Mouse (Mus musculus): ENCODE results near the gene Lyst. TPM values are rescaled to one million over a fixed set of nuclear protein-coding genes. Genes with fewer than 3 reads are reported as not detected.
A peak's percentile ranks its signal among the peaks of the same experiment; 100 is the strongest.
"Not testable (repeated sequence)": the region's sequence is repeated elsewhere in the genome, so short reads cannot be mapped to it uniquely, and the experiment has no call there.

The Lyst gene
- 2.2 and 2.4 TPM in 2 replicates for polyA plus RNA-seq (2012; rRNA removed)

- Histone ChIP-seq H3K36me3 (ENCODE audit: control insufficient read depth, insufficient read depth, low read length) (no peaks in the 10 kb centered on the region), H3K27me3 (replicated peaks; ENCODE audit: control insufficient read depth, insufficient read depth, low read length) (no peaks in the 10 kb centered on the region), H3K4me3 (ENCODE audit: insufficient read depth, low read depth, low read length) (peak within 1 kb of the TSS; percentile 95), H3K4me1 (ENCODE audit: control insufficient read depth, insufficient read depth, low read length) (peaks cover 5% of the 10 kb centered on the region; the same call in 1 of the 2 replicates), H3K27ac (ENCODE audit: insufficient read depth, low read depth, low read length) (peak within 1 kb of the TSS; percentile 55)
- TF ChIP-seq CTCF (conservative IDR thresholded peaks at IDR 0.05; ENCODE audit: insufficient read depth, insufficient read length, low read depth, low read length), result no peak
- peak; percentile 64 for TF ChIP-seq POLR2A (IDR thresholded peaks at IDR 0.05; ENCODE audit: low read depth, low read length)
- under 1% methylated on average over 88 of the region's 88 CpGs for WGBS
- peak; percentile 99 for DNase-seq
Observed at GRCm38 (mm10) chr13:13590048-13591011, at the start of gene Lyst. Gene Lyst (plus strand): TSS chr13:13590397.

DNA sequence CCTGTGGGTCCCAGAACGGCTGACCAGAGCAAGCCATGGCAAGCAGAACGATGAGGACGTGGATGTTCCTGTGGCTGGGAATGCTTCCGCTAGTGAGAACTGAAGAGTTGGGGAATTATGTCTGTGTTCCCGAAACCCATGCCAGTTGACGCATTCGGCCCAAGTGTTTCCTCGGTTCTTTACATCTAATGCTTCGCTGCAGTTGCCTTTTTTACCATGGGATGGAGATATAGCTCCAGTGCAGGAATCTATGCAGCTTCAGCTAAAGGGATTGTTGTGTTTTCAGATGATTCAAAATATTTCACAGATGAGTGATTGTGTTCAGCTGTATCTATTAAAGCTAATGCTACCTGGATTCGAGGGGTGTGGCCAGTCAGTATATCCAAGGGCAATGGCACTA lies 47.1 kb upstream of the Lyst start:
- not testable (repeated sequence) for H3K27ac ChIP-seq (ENCODE audit: insufficient read depth, low read depth, low read length); DNase-seq; H3K27me3 ChIP-seq (replicated peaks; ENCODE audit: control insufficient read depth, insufficient read depth, low read length); H3K4me1 ChIP-seq (ENCODE audit: control insufficient read depth, insufficient read depth, low read length); H3K4me3 ChIP-seq (ENCODE audit: insufficient read depth, low read depth, low read length); H3K36me3 ChIP-seq (ENCODE audit: control insufficient read depth, insufficient read depth, low read length)
- 94% methylated on average over 10 of the region's 10 CpGs for WGBS

GRCm38 (mm10) chr13:13546792-13547191 lies 43.4 kb upstream of the Lyst start:
- H3K27me3 ChIP-seq (replicated peaks; ENCODE audit: control insufficient read depth, insufficient read depth, low read length), result no peaks in the 10 kb centered on the region
- TF ChIP-seq POLR2A (IDR thresholded peaks at IDR 0.05; ENCODE audit: low read depth, low read length) (no peak), CTCF (conservative IDR thresholded peaks at IDR 0.05; ENCODE audit: insufficient read depth, insufficient read length, low read depth, low read length) (no peak)
- DNase-seq, result no peak
- no peaks in the 10 kb centered on the region for H3K36me3 ChIP-seq (ENCODE audit: control insufficient read depth, insufficient read depth, low read length)
- no peak overlapping the region for H3K27ac ChIP-seq (ENCODE audit: insufficient read depth, low read depth, low read length)
- 70% methylated on average over 3 of the region's 3 CpGs for WGBS
- H3K4me1 ChIP-seq (ENCODE audit: control insufficient read depth, insufficient read depth, low read length), result no peaks in the 10 kb centered on the region
- H3K4me3 ChIP-seq (ENCODE audit: insufficient read depth, low read depth, low read length), result no peak overlapping the region

GRCm38 (mm10) chr13:13547889-13548288 lies 42.3 kb upstream of the Lyst start:
- DNase-seq, result no peak
- TF ChIP-seq CTCF (conservative IDR thresholded peaks at IDR 0.05; ENCODE audit: insufficient read depth, insufficient read length, low read depth, low read length) (no peak), POLR2A (IDR thresholded peaks at IDR 0.05; ENCODE audit: low read depth, low read length) (no peak)
- H3K4me3 ChIP-seq (ENCODE audit: insufficient read depth, low read depth, low read length), result no peak overlapping the region
- H3K27me3 ChIP-seq (replicated peaks; ENCODE audit: control insufficient read depth, insufficient read depth, low read length), result no peaks in the 10 kb centered on the region
- no peaks in the 10 kb centered on the region for H3K36me3 ChIP-seq (ENCODE audit: control insufficient read depth, insufficient read depth, low read length)
- no peak overlapping the region for H3K27ac ChIP-seq (ENCODE audit: insufficient read depth, low read depth, low read length)
- H3K4me1 ChIP-seq (ENCODE audit: control insufficient read depth, insufficient read depth, low read length), result no peaks in the 10 kb centered on the region
- WGBS, result 93% methylated on average over 4 of the region's 4 CpGs

DNA sequence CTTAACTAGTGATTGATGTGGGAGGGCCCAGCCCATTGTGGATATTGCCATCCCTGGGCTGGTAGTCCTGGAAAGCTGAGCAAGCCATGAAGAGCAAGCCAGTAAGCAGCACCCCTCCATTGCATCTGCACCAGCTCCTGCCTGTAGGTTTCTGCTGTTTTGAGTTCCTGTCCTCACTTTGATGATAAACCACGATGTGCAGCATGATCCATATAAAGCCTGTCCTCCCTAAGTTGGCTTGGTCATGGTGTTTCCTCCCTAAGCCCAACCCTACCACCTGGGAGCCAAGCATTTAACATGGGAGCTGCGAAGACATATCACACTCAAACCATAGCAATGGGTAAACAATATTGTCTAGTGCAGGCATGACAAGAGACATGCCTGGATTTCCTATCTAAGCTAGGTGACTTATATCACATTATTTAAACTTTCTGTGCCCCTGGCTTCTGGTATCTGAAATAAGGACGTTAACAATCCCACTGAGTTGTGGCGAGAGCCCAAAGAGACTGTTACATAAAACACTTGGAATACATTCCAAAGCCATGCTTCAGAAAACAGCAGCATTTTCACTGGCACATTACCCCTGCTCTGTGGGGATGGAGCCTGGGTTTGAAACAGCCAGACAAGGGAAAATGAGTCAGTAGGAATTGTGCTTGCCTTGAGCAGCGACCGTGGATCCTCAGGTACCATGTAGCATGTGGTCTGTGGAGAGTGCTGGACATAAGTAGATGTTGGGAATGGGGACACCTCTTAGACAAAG lies 41.6 kb upstream of the Lyst start:
- no peaks in the 10 kb centered on the region for H3K4me1 ChIP-seq (ENCODE audit: control insufficient read depth, insufficient read depth, low read length)
- TF ChIP-seq CTCF (conservative IDR thresholded peaks at IDR 0.05; ENCODE audit: insufficient read depth, insufficient read length, low read depth, low read length) (no peak), POLR2A (IDR thresholded peaks at IDR 0.05; ENCODE audit: low read depth, low read length) (no peak)
- no peak for DNase-seq
- no peak overlapping the region for H3K4me3 ChIP-seq (ENCODE audit: insufficient read depth, low read depth, low read length)
- WGBS, result 83% methylated on average over 6 of the region's 6 CpGs
- H3K27me3 ChIP-seq (replicated peaks; ENCODE audit: control insufficient read depth, insufficient read depth, low read length), result no peaks in the 10 kb centered on the region
- H3K27ac ChIP-seq (ENCODE audit: insufficient read depth, low read depth, low read length), result no peak overlapping the region
- H3K36me3 ChIP-seq (ENCODE audit: control insufficient read depth, insufficient read depth, low read length), result no peaks in the 10 kb centered on the region

DNA sequence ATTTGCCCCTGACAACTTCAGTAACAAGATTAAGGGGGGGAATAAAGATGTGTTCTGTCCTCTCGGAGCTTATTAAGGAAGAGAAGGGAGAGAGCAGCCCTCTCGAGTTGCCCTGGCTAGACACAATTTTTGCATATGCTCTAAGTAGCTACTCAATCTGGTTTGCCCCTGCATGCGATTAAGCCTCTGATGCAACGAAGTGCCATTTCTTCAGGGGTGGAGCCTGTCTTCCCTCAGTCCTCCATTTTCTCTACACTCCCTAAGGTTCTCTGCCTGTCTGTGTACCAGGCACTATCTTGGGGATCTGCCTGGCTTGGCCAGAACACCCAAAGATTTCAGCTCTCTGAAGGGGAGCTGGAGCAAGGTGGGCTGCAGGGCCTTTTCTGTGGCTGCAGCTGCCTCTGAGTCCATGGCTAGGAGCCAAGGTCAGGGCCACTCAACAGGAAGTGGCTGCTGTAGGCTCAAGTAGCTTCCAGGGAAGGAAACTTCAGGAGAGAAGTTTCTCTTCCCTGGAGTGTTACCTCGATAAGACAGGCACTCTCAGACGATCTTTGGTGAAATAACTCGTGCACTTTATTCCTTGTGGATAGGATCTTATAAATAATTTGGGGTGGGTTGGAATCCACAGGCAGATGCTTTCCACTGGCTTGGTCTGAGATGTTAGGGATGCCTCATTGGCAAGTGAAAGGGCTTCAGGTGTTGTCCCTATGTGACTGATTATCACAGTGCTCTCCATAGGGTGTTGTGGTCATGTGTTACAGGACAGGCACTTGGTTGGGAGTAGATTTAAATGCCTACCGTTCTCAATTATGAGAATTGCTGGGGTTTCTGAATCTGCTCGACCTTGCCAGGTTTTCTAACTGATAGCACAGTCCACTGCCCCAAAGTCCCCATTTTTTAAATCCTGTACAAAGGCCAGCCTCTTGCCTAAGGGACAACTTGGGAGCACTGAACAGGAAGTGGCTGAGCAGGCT lies 40.2 kb upstream of the Lyst start:
- DNase-seq, result peak; percentile 31
- Histone ChIP-seq H3K27ac (ENCODE audit: insufficient read depth, low read depth, low read length) (no peak overlapping the region), H3K27me3 (replicated peaks; ENCODE audit: control insufficient read depth, insufficient read depth, low read length) (no peaks in the 10 kb centered on the region), H3K4me1 (ENCODE audit: control insufficient read depth, insufficient read depth, low read length) (no peaks in the 10 kb centered on the region), H3K36me3 (ENCODE audit: control insufficient read depth, insufficient read depth, low read length) (no peaks in the 10 kb centered on the region), H3K4me3 (ENCODE audit: insufficient read depth, low read depth, low read length) (no peak overlapping the region)
- 71% methylated on average over 9 of the region's 9 CpGs for WGBS
- TF ChIP-seq CTCF (conservative IDR thresholded peaks at IDR 0.05; ENCODE audit: insufficient read depth, insufficient read length, low read depth, low read length) (no peak), POLR2A (IDR thresholded peaks at IDR 0.05; ENCODE audit: low read depth, low read length) (no peak)

All from kidney, adult 2 months (tissue).